Mouse (Mus musculus) olfactory bulb, adult 2 months (tissue): ENCODE measurements around the gene Guca2a. TPM values are rescaled to one million over a fixed set of nuclear protein-coding genes. Genes with fewer than 3 reads are reported as not detected.

ENCODE experiments used
- H3K27ac ChIP-seq: fragments of 200-500 bp; 2 replicates; pipeline ENCODE4 v1.5.1; 2012; ENCODE audit warnings: low read depth, low read length; ENCODE audit not compliant: insufficient read depth
- H3K4me1 ChIP-seq: fragments of 200-500 bp; 2 replicates; pipeline ENCODE4 v1.6.1; 2012; ENCODE audit warnings: low read length; ENCODE audit not compliant: control insufficient read depth, insufficient read depth
- H3K4me3 ChIP-seq: fragments of 200-500 bp; 2 replicates; pipeline ENCODE4 v1.5.1; 2012; ENCODE audit warnings: mild to moderate bottlenecking, low read depth, low read length, moderate library complexity; ENCODE audit not compliant: insufficient read depth
- CTCF ChIP-seq: fragments of 200-500 bp; IDR thresholded peaks from 2 replicates; pipeline ENCODE4 v1.5.1; 2012; ENCODE audit warnings: low read depth, mild to moderate bottlenecking, low read length, moderate library complexity; ENCODE audit not compliant: insufficient read depth
- POLR2A ChIP-seq: fragments of 200-500 bp; IDR thresholded peaks from 2 replicates; pipeline ENCODE4 v1.6.1; 2012; ENCODE audit warnings: mild to moderate bottlenecking, low read depth, low read length, moderate library complexity; ENCODE audit not compliant: insufficient read depth
- WGBS: fragments of 180-500 bp; shearing (Covaris S2); methylation state at CpG from one replicate; pipeline ENCODE4 v1.1.7; 2018; 5-methylcytosine and 5-hydroxymethylcytosine counted together
- polyA plus RNA-seq: library from polyadenylated mRNA; stranded (reverse); fragments of >200 nt; gene quantifications from 2 replicates; pipeline ENCODE4 v1.2.4, GENCODE M21; 2012; ENCODE audit warnings: low replicate concordance; ENCODE audit not compliant: missing spikeins, insufficient read depth, insufficient read length

Guca2a gene
- polyA plus RNA-seq, 1 experiment: not detected

DNA sequence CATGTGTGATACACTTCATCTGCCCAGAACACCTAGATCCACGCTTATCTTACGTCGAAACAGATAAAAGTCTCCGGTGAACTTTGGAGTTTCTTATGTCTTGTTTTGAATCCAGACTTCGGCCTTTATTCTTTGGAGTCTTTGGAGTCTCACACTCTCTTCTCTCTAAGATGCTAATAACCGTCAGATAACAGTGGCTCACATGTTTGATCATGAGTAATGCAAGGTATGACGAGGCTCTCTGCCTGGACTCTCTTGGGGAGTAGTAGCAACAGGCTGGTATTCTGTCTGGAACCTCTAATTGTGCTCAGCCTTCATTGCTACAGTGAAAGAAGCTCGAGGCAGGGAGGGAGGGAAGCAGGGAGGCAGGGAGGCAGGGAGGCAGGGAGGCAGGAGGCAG lies 22.5 kb downstream of the Guca2a start:
- 86% methylated on average over 8 of the region's 8 CpGs for WGBS
- Histone ChIP-seq H3K4me1 (peaks cover 10% of the 10 kb centered on the region), H3K27ac (no peak overlapping the region), H3K4me3 (no peak overlapping the region)
- TF ChIP-seq CTCF: no peak
- TF ChIP-seq POLR2A: no peak

DNA sequence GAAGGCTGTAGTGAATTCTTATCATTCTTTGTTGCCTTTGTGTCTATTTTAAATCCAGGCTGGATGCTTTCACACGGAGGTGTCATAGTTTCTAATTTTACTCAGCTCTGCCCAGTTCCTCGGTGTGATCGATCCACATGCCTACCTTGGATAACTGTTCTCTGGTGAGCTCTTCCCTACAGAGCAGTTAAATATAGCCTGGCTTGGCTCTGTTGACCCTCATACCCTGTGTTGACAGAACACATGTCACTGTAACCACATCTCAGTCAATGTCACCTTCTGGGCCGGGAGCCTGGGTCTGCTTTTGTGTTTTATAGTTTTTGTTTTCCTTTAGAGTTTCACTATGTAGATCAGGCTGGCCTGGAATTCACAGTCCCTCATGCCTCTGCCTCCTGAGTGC lies 24.6 kb downstream of the Guca2a start:
- H3K4me1 ChIP-seq: peaks cover 14% of the 10 kb centered on the region
- TF ChIP-seq POLR2A: no peak
- TF ChIP-seq CTCF: no peak
- peak overlapping the region; percentile 12; the same call in 1 of the 2 replicates for H3K27ac ChIP-seq
- no peak overlapping the region for H3K4me3 ChIP-seq
- WGBS: 68% methylated on average over 4 of the region's 4 CpGs

- 25% methylated on average over 7 of the region's 7 CpGs for WGBS
Observed at GRCm38 (mm10) chr4:119662976-119663375, 25.5 kb downstream of the Guca2a start.

GRCm38 (mm10) chr4:119663409-119664095 lies 26.0 kb downstream of the Guca2a start:
- Histone ChIP-seq H3K4me3 (no peak overlapping the region), H3K27ac (no peak overlapping the region), H3K4me1 (peaks cover 14% of the 10 kb centered on the region)
- TF ChIP-seq CTCF (no peak), POLR2A (no peak)
- 94% methylated on average over 14 of the region's 14 CpGs for WGBS

More at GRCm38 (mm10) chr4:119662976-119663375, 25.5 kb downstream of the Guca2a start:
- Histone ChIP-seq H3K27ac (no peak overlapping the region), H3K4me3 (no peak overlapping the region), H3K4me1 (peaks cover 14% of the 10 kb centered on the region)
- TF ChIP-seq CTCF (no peak), POLR2A (no peak)

DNA sequence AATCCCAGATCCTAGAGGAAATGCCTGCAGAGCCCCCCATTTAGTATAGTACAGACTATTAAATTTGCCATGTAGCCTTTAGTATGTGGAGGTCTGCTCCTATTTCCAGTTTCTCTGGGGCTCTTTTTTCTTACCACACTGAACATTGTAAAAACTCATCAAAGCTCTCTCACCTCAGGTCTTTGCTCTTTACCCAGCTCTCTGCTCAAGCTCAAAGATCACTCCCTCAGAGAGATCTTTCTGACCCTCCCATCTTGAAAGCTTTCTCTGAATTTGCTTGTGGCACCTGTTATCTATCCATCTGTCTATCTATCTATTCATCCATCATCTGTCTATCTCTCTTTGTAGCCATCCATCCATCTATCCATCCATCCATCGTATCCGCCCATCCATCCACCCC lies 27.7 kb downstream of the Guca2a start:
- TF ChIP-seq CTCF: no peak
- TF ChIP-seq POLR2A: no peak
- 94% methylated on average over 2 of the region's 2 CpGs for WGBS
- H3K4me3 ChIP-seq: no peak overlapping the region

DNA sequence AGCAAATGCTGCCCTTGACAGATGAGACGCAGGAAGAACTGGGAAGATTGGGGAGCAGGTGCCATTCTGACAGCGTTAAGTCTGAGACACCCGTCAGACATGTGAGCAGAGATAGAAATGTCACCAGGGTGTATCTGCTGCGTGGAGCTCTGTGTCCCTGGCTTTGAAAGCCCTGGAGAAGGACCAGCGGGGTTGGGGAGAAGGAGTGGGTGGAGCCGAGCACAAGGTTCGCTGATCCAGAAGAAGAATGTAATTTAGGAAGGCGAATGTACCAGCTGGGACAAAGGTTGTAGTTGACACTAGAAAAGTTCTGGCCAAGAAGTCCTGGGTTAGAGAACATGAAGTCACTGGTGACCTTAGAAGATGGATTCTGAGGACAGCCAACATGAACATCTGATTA lies 28.6 kb downstream of the Guca2a start:
- TF ChIP-seq CTCF (no peak), POLR2A (no peak)
- no peak overlapping the region for H3K27ac ChIP-seq
- H3K4me1 ChIP-seq: peaks cover 25% of the 10 kb centered on the region
- H3K4me3 ChIP-seq: no peak overlapping the region
- 42% methylated on average over 8 of the region's 8 CpGs for WGBS

More for the DNA sequence above, 27.7 kb downstream of the Guca2a start:
- Histone ChIP-seq H3K27ac (no peak overlapping the region), H3K4me1 (peaks cover 20% of the 10 kb centered on the region)

GRCm38 (mm10) chr4:119667454-119667853 lies 29.9 kb downstream of the Guca2a start:
- WGBS: 11% methylated on average over 5 of the region's 5 CpGs
- TF ChIP-seq CTCF (peak; percentile 41; the same call in 1 of the 2 replicates), POLR2A (no peak)
- Histone ChIP-seq H3K4me3 (no peak overlapping the region), H3K27ac (no peak overlapping the region), H3K4me1 (peaks cover 28% of the 10 kb centered on the region)

- Histone ChIP-seq H3K27ac (no peak overlapping the region), H3K4me1 (peaks cover 20% of the 10 kb centered on the region), H3K4me3 (no peak overlapping the region)
- 90% methylated on average over 3 of the region's 3 CpGs for WGBS
- no peak for TF ChIP-seq CTCF
- TF ChIP-seq POLR2A: no peak
Observed at GRCm38 (mm10) chr4:119668185-119668584, 30.7 kb downstream of the Guca2a start.

GRCm38 (mm10) chr4:119668596-119668995 lies 31.1 kb downstream of the Guca2a start:
- H3K4me1 ChIP-seq: peaks cover 17% of the 10 kb centered on the region
- TF ChIP-seq CTCF (no peak), POLR2A (no peak)
- H3K4me3 ChIP-seq: no peak overlapping the region
- 94% methylated on average over 4 of the region's 4 CpGs for WGBS
- H3K27ac ChIP-seq: no peak overlapping the region
